Comparison of ENCODE assay signal across 9 mouse cellular contexts in the genomic region with DNA sequence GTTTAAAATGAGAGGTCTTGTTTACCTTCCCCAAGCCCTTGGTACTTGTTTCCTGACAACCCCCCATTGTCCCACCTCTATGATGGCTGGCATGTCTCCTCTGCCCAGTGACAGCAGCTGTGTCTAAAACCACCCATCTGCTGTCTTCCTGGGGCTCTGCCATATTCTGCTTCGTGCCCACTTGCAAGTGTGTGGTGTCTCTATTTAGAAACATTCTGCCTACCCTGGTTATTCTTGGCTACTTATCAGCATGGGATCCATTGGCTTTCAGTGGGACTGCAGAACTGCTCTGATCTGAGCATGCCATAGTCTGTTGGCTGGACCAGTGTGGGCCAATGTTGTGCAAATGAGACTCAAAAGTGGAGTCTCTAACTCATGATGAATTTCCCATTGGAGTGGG.
A peak's percentile ranks its signal among the peaks of the same experiment; 100 is the strongest.
DNase-seq lines count a peak whose midpoint lies in the region; ATAC-seq and TF ChIP-seq lines count a peak whose summit lies in the region.
"Had no signal": no experiment of that assay in that cellular context is flagged by ENCODE, and none has a peak within 500 bp of the region (broad histone marks: within the 10 kb centered on the region; RNA-seq: fewer than 3 reads in every experiment).

No protein-coding gene starts in this region.

- no peak overlapping the region for H3K4me2 ChIP-seq in heart, embryonic 11.5 days
- H3K4me2 ChIP-seq: lung, embryonic 15.5 days had no signal

- H3K4me3 ChIP-seq in heart, embryonic 11.5 days (ENCODE audit: low read depth, low read length): no peak overlapping the region
- no peak overlapping the region for H3K4me3 ChIP-seq in layer of hippocampus, adult 2 months
- H3K4me3 ChIP-seq: lung, embryonic 15.5 days had no signal

- H3K27ac ChIP-seq in heart, embryonic 11.5 days (ENCODE audit: low read depth, low read length): no peak overlapping the region
- peak overlapping the region; percentile 52; the same call in 1 of the 2 replicates for H3K27ac ChIP-seq in layer of hippocampus, adult 2 months
- H3K27ac ChIP-seq: lung, embryonic 15.5 days had no signal

- no peak for TF ChIP-seq CTCF in layer of hippocampus, adult 2 months (conservative IDR thresholded peaks at IDR 0.05)

- no peaks in the 10 kb centered on the region for H3K27me3 ChIP-seq in heart, embryonic 11.5 days (ENCODE audit: control insufficient read depth, insufficient read depth, low read length)
- H3K27me3 ChIP-seq: lung, embryonic 15.5 days had no signal

- intact Hi-C loops in left cerebral cortex, postnatal 4 days (cut with DNase I): no loop called here

- no peak overlapping the region for H3K9ac ChIP-seq in heart, embryonic 11.5 days (ENCODE audit: low read depth, low read length)
- H3K9ac ChIP-seq: lung, embryonic 15.5 days had no signal

- no peaks in the 10 kb centered on the region for H3K4me1 ChIP-seq in heart, embryonic 11.5 days (ENCODE audit: control insufficient read depth, insufficient read depth, low read length)
- H3K4me1 ChIP-seq: lung, embryonic 15.5 days had no signal

- no peaks in the 10 kb centered on the region for H3K36me3 ChIP-seq in heart, embryonic 11.5 days (ENCODE audit: control insufficient read depth, insufficient read depth, low read length)
- H3K36me3 ChIP-seq: lung, embryonic 15.5 days had no signal

- peak; percentile 7 to 21 for DNase-seq in heart, adult 9 months (ENCODE audit: low spot score in 2 of 2)
- peak; percentile 79 to 87 for DNase-seq in frontal cortex, adult 2 months (ENCODE audit: extremely low spot score in 1 of 2, low spot score in 1 of 2)
- peak; percentile 62 to 71 for DNase-seq in layer of hippocampus, adult 2 months (ENCODE audit: low spot score in 2 of 2)
- DNase-seq in left cerebral cortex, postnatal 4 days: peak; percentile 86
- DNase-seq in yolk sac, embryonic 10.5 days (ENCODE audit: low spot score): no peak
- DNase-seq: kidney, adult 9 months had no signal

- WGBS in heart, embryonic 11.5 days (ENCODE audit: insufficient replicate concordance): 36% methylated on average over 1 of the region's 1 CpGs

- H3K9me3 ChIP-seq in heart, embryonic 11.5 days (replicated peaks; ENCODE audit: control insufficient read depth, low read length): no peaks in the 10 kb centered on the region
- H3K9me3 ChIP-seq: lung, embryonic 15.5 days had no signal

- ATAC-seq in heart, embryonic 11.5 days (replicated peaks; ENCODE audit: insufficient number of reproducible peaks, low FRiP score, low TSS enrichment): no peak
- no peak for ATAC-seq in monocyte, adult 5-6 weeks (replicated peaks; ENCODE audit: insufficient number of reproducible peaks, low FRiP score, low TSS enrichment, poor library complexity, severe bottlenecking)
